Mouse (Mus musculus): Measurements from ENCODE around the gene Lrrc36. TPM values are rescaled to one million over a fixed set of nuclear protein-coding genes. Genes with fewer than 3 reads are reported as not detected.

Lrrc36 gene
- polyA plus RNA-seq, 1 experiment from 2014 or later, result 0.18 TPM

DNA sequence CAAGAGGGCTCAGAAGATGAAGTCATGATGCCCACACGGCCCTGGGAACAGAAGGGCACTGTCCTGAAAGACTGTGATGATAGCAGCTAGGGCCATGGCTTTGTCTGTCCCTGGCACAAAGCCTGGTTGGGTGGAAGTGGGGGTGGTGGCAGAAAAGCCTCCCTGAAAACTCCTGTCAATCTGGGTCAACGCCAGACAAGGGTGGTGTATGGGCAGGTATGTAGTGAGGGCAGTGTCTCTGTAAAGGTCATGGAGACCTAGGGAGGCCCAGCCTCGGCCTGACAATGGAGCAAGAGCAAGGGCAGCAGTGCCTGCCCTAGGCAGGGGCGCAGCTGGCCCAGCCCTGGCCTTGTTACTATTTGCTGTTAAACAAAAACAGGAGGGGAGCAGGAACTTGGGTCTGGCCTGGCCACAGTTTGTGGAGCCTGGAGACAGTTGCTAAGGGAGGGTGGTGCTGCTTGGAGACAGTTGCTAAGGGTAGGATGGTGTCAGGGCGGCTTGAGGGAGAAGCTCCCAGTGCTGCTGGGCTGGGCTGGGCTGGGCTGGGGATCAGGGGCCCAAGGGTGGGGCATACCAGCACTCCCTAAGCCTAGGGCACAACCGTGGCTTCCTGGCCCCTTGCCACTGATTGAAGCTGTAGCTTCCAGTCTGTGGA is 55.8 kb downstream of the Lrrc36 start:
- H3K9ac ChIP-seq, result no peak overlapping the region
- H3K9me3 ChIP-seq (replicated peaks), result no peaks in the 10 kb centered on the region
- no peaks in the 10 kb centered on the region for H3K36me3 ChIP-seq
- ATAC-seq, result peak; percentile 55
- H3K4me1 ChIP-seq, result peaks cover 40% of the 10 kb centered on the region
- peaks cover 87% of the 10 kb centered on the region for H3K27me3 ChIP-seq (replicated peaks)
- 51% methylated on average over 6 of the region's 6 CpGs for WGBS (ENCODE audit: insufficient replicate concordance)
- no peak overlapping the region for H3K27ac ChIP-seq
- H3K4me2 ChIP-seq, result no peak overlapping the region
- no peak overlapping the region for H3K4me3 ChIP-seq

DNA sequence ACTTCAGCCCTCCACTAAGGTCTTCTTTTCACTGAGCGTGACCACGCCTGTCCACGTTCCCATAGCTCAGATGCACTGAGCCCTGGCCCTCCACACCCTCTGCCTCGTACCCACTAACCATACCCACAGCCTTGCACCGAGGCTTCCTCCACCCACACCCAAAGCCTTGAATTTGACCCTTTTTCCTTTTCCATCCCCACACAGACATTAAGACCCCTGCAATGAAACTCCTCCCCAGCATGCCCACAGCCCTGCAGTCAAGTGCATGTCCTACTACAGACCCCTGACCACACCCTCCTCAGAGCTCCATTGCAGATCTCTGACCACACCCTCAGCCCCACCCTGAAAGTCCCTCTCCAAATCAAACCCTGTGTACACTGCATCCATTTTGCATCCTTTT is 56.4 kb downstream of the Lrrc36 start:
- Histone ChIP-seq H3K27me3 (replicated peaks) (peaks cover 87% of the 10 kb centered on the region), H3K9ac (no peak overlapping the region), H3K4me2 (no peak overlapping the region), H3K27ac (no peak overlapping the region), H3K4me3 (no peak overlapping the region), H3K9me3 (replicated peaks) (no peaks in the 10 kb centered on the region), H3K36me3 (no peaks in the 10 kb centered on the region), H3K4me1 (peaks cover 45% of the 10 kb centered on the region)
- 68% methylated on average over 5 of the region's 5 CpGs for WGBS (ENCODE audit: insufficient replicate concordance)
- no peak for ATAC-seq

DNA sequence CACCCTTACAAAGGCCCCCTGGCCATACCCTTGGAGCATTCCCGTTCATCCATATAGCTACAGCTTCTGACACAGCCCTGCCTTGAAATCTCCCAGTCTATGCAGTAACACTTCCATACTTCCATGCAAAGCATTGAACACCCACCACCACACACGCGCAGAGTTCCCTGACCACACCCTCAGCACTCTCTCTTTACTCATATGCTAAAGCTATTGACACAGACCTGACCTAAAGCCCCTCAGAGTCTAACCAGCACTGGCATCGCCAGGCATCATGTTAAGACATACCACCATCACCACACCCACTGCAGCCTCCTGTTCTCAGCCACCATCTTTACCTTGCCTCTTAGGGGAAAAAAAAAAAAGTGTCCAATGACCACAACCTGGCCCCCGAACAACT is 56.9 kb downstream of the Lrrc36 start:
- no peak for ATAC-seq
- Histone ChIP-seq H3K4me3 (no peak overlapping the region), H3K27me3 (replicated peaks) (peaks cover 87% of the 10 kb centered on the region), H3K9me3 (replicated peaks) (no peaks in the 10 kb centered on the region), H3K9ac (no peak overlapping the region), H3K36me3 (no peaks in the 10 kb centered on the region), H3K4me1 (peaks cover 45% of the 10 kb centered on the region), H3K27ac (no peak overlapping the region), H3K4me2 (no peak overlapping the region)
- 60% methylated on average over 5 of the region's 5 CpGs for WGBS (ENCODE audit: insufficient replicate concordance)

DNA sequence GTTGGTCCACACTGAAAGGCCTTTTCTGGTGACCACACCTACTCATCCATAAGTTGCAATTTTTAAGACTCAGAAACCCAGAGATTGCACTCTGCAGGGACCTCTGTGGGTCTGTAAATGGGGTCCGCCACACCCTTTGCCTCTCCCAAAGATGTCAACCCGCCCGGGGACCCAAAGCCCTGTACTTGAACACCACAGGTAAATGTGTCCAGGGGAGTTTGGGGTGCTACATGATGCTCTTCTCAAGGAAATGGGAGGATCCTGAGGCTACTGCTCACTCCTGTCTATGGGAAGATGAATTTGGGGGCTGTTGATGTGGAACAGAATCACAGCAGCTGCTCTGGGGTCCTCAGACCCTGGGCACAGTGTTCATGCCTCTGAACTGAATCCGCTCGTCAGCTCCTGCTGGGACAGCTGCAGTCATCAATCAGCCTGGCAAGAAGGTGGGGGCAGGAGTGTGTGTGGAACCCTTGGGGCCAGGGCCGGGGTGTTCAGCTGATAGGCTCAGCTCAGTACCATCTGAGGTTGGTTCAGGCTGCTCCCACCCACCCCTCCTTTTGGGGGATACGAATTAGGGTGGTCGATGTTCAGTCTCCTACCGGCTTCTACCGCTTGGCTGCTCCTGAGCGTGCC is 57.4 kb downstream of the Lrrc36 start:
- Histone ChIP-seq H3K9me3 (replicated peaks) (no peaks in the 10 kb centered on the region), H3K4me2 (peak overlapping the region; percentile 60), H3K27me3 (replicated peaks) (peaks cover 87% of the 10 kb centered on the region), H3K36me3 (no peaks in the 10 kb centered on the region), H3K9ac (no peak overlapping the region), H3K4me1 (peaks cover 45% of the 10 kb centered on the region), H3K27ac (no peak overlapping the region), H3K4me3 (peak overlapping the region; percentile 30)
- 18% methylated on average over 11 of the region's 11 CpGs for WGBS (ENCODE audit: insufficient replicate concordance)
- ATAC-seq, result no peak; the same call in 1 of the 2 replicates

DNA sequence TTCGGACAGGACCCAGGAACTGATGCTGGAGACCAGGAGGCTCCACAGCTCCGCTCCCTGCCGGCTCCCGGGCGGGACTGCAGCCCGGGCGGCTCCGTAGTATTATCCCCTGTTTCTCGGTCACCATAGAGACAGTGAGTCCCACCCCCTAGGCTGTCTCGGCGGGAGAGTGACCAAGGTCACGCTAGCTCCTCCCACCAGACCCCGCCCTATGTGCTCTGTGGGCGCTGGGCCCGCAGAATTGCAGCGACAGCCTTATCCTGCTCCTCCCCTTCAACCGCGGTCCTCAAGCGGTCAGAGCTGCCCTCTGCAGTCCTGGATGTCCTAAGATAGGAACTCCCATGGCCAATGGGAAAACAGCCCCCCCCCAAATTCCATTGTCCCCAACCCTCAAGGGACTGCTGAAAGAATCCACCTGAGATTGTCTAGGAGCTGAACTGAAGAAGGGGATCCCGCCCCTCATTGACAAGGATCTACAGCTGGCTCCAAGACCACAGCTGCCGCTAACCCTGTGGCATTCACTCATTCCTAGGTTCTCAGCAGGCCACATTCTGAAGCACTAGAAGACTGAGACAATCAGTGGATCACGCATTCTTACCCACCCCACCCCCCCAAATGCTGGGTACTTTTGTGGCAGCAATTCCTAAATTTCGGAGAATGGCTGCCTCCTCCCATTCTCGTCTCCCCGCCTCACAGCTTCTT is 58.1 kb downstream of the Lrrc36 start, which contains the start of gene Tppp3:
Tppp3 (minus strand) TSS at position 213 of the 702 bp plus-strand sequence.
- H3K9me3 ChIP-seq (replicated peaks), result no peaks in the 10 kb centered on the region
- H3K4me3 ChIP-seq, result peak within 1 kb of the TSS; percentile 30
- H3K36me3 ChIP-seq, result no peaks in the 10 kb centered on the region
- 6% methylated on average over 25 of the region's 25 CpGs for WGBS (ENCODE audit: insufficient replicate concordance)
- peaks cover 45% of the 10 kb centered on the region for H3K4me1 ChIP-seq
- peak within 1 kb of the TSS; percentile 60 for H3K4me2 ChIP-seq
- peak; percentile 81 for ATAC-seq
- H3K27me3 ChIP-seq (replicated peaks), result peaks cover 87% of the 10 kb centered on the region
- H3K9ac ChIP-seq, result no peak within 1 kb of the TSS
- H3K27ac ChIP-seq, result no peak within 1 kb of the TSS

DNA sequence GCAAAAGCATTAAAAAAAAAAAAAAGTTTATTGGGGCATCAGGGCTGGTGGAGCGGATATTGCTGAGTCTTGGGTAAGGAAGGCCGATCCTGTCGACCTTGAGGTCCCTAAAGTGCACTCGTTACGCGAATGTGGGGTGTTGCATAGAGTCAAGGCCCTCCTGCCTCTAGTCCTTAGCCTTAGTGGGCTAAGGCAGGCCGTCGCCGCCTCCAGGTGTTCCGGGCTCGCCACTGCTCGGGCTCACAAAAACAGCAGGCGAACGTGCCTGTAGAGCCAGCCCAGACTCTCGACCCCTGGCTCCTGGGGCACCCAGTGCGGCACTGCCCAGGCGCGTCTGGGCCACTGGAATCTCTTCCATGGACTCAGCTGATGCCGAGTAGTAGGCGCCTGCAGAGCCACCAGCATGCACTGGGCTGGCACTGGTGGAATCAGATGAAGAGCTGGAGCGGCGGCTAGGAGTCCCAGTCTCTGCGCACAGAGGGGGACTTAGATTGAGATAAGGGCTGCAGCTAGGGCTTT is 59.1 kb downstream of the Lrrc36 start:
- Histone ChIP-seq H3K4me2 (peak overlapping the region; percentile 26; the same call in 1 of the 2 replicates), H3K27ac (no peak overlapping the region), H3K27me3 (replicated peaks) (peaks cover 93% of the 10 kb centered on the region), H3K4me3 (no peak overlapping the region), H3K9me3 (replicated peaks) (no peaks in the 10 kb centered on the region), H3K36me3 (no peaks in the 10 kb centered on the region), H3K4me1 (peaks cover 45% of the 10 kb centered on the region), H3K9ac (no peak overlapping the region)
- 15% methylated on average over 23 of the region's 23 CpGs for WGBS (ENCODE audit: insufficient replicate concordance)
- ATAC-seq, result no peak

DNA sequence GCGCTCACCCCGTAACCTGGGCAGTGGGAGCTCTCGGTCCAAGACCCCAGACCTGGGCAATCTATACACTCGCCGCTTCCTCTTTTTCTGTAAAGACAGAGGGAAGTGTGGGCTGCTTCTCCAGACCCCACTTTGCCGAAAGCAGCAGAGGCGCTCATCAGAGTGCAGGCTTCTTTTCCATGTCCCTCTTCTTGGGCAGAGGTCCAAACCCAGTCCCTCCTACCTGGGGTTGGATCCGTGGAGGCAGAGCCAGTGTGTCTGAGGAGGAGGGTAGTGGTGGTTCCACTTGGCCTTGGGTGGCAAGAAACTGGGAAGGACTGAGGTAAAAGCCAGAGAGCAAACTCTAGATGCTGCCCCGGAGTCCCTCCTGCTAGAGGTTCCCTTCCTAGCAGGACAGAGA is 59.6 kb downstream of the Lrrc36 start:
- Histone ChIP-seq H3K9ac (no peak overlapping the region), H3K36me3 (no peaks in the 10 kb centered on the region), H3K4me1 (peaks cover 45% of the 10 kb centered on the region), H3K4me3 (no peak overlapping the region), H3K4me2 (no peak overlapping the region; the same call in 1 of the 2 replicates), H3K9me3 (replicated peaks) (no peaks in the 10 kb centered on the region), H3K27ac (no peak overlapping the region), H3K27me3 (replicated peaks) (peaks cover 98% of the 10 kb centered on the region)
- 17% methylated on average over 9 of the region's 9 CpGs for WGBS (ENCODE audit: insufficient replicate concordance)
- ATAC-seq, result no peak

DNA sequence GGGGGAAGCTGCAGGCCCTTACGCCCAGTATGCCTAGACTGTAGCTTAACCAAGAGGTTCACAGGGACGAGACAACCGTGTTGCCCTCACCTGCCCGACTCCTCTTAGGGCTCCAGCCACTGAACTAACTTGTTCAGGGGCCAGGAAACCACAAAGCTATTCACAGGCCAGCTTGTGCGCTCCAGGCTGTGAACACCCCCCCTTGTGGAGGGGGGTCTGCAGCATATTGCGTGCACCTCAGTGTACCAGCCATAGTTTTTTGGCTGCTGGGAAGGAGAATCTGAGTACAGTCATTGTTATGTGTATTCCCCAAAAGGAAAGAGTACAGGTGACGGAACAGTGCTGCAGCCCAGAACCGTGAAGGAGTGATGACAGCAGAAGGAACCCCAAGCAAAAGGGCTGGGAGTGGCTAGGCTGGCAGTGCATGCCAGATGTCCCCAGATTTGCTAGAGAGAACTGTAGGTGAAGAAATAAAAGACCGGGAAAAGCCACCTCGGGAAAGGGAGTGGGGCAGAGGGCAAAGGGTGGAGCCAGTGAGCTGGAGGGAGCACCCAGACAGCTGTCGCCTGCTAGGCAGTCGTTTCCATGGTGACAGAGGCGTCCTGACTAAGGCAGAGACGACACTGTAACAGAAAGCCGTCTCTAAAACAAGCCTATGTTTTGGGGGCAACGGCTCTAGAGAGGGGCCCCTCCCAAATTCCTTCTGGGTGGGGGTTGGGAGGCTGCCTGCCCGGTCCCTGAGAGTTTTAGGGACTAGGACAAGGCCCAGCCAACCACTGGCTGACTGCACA is 60.6 kb downstream of the Lrrc36 start:
- Histone ChIP-seq H3K4me1 (peaks cover 43% of the 10 kb centered on the region), H3K9me3 (replicated peaks) (no peaks in the 10 kb centered on the region), H3K36me3 (no peaks in the 10 kb centered on the region), H3K4me2 (no peak overlapping the region), H3K27ac (no peak overlapping the region), H3K9ac (no peak overlapping the region), H3K27me3 (replicated peaks) (peaks cover 93% of the 10 kb centered on the region), H3K4me3 (no peak overlapping the region)
- ATAC-seq, result no peak
- WGBS (ENCODE audit: insufficient replicate concordance), result 31% methylated on average over 17 of the region's 17 CpGs

DNA sequence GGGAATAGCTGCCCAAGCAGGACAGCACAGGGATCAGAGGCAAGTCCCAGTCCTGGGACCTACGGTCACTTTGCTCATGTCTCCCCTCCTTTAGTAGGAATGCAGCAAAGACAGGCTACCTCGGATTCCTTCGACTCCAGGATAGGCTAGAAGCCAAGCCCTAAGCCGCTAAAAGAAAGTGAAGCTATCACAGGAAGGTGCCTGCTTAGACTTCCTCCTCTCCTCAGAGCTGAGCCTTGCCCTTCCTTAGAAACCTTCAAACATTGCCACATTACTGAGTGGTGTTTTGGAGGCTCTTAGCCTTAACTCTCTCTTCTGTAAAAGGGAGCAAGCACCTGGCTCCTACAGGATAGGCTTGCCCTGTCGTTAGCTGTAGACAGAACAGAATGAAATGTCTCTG is 61.3 kb downstream of the Lrrc36 start:
- Histone ChIP-seq H3K9ac (no peak overlapping the region), H3K4me3 (no peak overlapping the region), H3K27ac (no peak overlapping the region), H3K4me2 (no peak overlapping the region), H3K4me1 (peaks cover 37% of the 10 kb centered on the region), H3K27me3 (replicated peaks) (peaks cover 91% of the 10 kb centered on the region), H3K9me3 (replicated peaks) (no peaks in the 10 kb centered on the region), H3K36me3 (no peaks in the 10 kb centered on the region)
- ATAC-seq, result no peak
- 35% methylated on average over 5 of the region's 5 CpGs for WGBS (ENCODE audit: insufficient replicate concordance)

DNA sequence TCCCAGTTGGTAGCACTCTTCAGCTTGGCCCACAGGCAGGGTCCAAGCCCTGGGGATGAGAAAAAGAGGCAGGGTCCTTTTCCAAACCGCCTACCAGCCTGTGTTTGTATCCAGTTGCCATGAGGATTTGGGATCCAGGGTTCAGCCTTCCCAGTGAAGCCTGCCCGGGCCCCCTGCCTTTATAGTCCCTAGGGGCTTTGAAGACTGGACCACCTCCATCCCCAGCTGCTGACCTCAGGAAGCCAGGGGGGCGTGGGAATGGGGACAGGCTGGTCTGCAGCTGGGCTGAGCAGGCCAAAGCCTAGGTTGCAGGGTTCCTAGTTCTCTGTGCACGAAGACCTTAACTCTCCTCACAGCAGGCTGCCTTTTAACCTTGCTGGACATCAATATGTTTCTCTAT is 61.9 kb downstream of the Lrrc36 start:
- Histone ChIP-seq H3K27me3 (replicated peaks) (peaks cover 85% of the 10 kb centered on the region), H3K27ac (no peak overlapping the region), H3K4me2 (no peak overlapping the region), H3K36me3 (no peaks in the 10 kb centered on the region), H3K4me3 (no peak overlapping the region), H3K4me1 (peaks cover 31% of the 10 kb centered on the region), H3K9me3 (replicated peaks) (no peaks in the 10 kb centered on the region), H3K9ac (no peak overlapping the region)
- WGBS (ENCODE audit: insufficient replicate concordance), result 68% methylated on average over 4 of the region's 4 CpGs
- ATAC-seq, result no peak

DNA sequence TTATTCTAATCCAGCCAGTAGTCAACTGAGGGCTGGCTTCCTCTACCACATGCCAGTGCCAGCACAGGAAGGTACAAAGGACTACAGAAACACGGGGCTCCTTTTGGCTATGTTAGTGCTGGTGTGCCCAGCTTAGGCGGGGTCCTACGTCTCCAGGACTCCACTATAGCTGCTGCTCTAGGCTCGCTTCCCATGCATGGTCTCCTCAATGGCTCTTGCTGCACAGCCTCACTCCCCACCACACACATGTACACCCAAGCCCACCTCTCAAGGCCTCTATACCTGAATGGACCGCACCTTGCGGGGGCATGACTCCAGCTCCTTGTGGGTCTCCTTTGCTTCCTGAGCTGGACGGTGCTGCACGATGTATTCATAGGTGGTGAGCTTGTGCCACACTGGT is 62.4 kb downstream of the Lrrc36 start:
- Histone ChIP-seq H3K4me2 (no peak overlapping the region), H3K9me3 (replicated peaks) (no peaks in the 10 kb centered on the region), H3K36me3 (no peaks in the 10 kb centered on the region), H3K27me3 (replicated peaks) (peaks cover 80% of the 10 kb centered on the region), H3K9ac (no peak overlapping the region), H3K27ac (no peak overlapping the region), H3K4me3 (no peak overlapping the region), H3K4me1 (peaks cover 29% of the 10 kb centered on the region)
- ATAC-seq, result no peak
- 82% methylated on average over 8 of the region's 8 CpGs for WGBS (ENCODE audit: insufficient replicate concordance)
